ENCODE assay signal across 21 mouse cellular contexts in the genomic region with DNA sequence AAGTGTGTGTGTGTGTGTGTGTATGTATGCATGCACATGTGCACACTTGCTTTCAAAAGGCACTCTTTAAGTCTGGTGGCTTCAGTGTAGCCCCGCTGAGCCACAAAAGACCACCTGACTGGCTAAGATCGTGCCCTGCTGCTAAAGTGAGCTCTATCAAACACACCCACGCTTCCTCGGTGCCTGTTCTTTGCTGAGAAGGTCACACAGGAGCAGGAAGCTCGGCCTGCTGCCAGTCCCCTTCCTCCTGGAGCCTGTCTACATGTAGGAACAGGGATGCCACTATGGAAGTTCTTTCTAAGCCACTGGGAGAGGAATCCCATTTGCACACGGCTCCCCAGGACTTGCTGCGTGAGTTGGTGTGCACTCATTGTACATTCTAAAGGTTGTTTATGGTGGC. TPM values are rescaled to one million over a fixed set of nuclear protein-coding genes. Genes with fewer than 3 reads are reported as not detected.
DNase-seq lines count a peak whose midpoint lies in the region; ATAC-seq and TF ChIP-seq lines count a peak whose summit lies in the region.
"Had no signal": no experiment of that assay in that cellular context is flagged by ENCODE, and none has a peak within 500 bp of the region (broad histone marks: within the 10 kb centered on the region; RNA-seq: fewer than 3 reads in every experiment).

No protein-coding gene starts in this region.

- peak; percentile 8 for DNase-seq in gastrocnemius, adult 2 months
- no peak for DNase-seq in gastrocnemius, postnatal 14 days
- peak; percentile 56 for DNase-seq in kidney, adult 2 months
- DNase-seq in kidney, adult 9 months: peak; percentile 36
- DNase-seq in lung, postnatal 36 days: peak; percentile 49
- DNase-seq in cerebellum, adult 8-10 months: no peak
- DNase-seq: cerebellum, adult 11-12 months; cerebellum, postnatal 25 days; forebrain, postnatal 0 days; retina, postnatal 1 day; thymus, adult 2 months had no signal

- no peaks in the 10 kb centered on the region for H3K27me3 ChIP-seq in kidney, adult 2 months (replicated peaks; ENCODE audit: control insufficient read depth, insufficient read depth, low read length)
- peaks cover 7% of the 10 kb centered on the region; the same call in 1 of the 2 replicates for H3K27me3 ChIP-seq in kidney, embryonic 15.5 days
- H3K27me3 ChIP-seq: CH12.LX; heart, embryonic 15.5 days; hindbrain, embryonic 12.5 days had no signal

- WGBS in kidney, adult 2 months: 58% methylated on average over 7 of the region's 7 CpGs
- 76% methylated on average over 7 of the region's 7 CpGs for WGBS in kidney, embryonic 15.5 days

- no peak overlapping the region for H3K27ac ChIP-seq in gastrocnemius, adult 2 months
- H3K27ac ChIP-seq in kidney, adult 2 months (ENCODE audit: insufficient read depth, low read depth, low read length): no peak overlapping the region
- no peak overlapping the region for H3K27ac ChIP-seq in kidney, embryonic 15.5 days
- H3K27ac ChIP-seq: forebrain, embryonic 10.5 days; heart, embryonic 15.5 days; hindbrain, embryonic 12.5 days; limb, embryonic 12.5 days; liver, embryonic 14.5 days had no signal

- no peak overlapping the region for H3K4me3 ChIP-seq in gastrocnemius, adult 2 months
- H3K4me3 ChIP-seq in kidney, adult 2 months (ENCODE audit: insufficient read depth, low read depth, low read length): no peak overlapping the region
- H3K4me3 ChIP-seq in kidney, embryonic 15.5 days (replicated peaks): no peak overlapping the region
- H3K4me3 ChIP-seq: forebrain, embryonic 10.5 days; heart, embryonic 15.5 days; hindbrain, embryonic 12.5 days; limb, embryonic 12.5 days had no signal

- no peak for ATAC-seq in kidney, embryonic 15.5 days (replicated peaks; ENCODE audit: low FRiP score)
- ATAC-seq: forebrain, postnatal 0 days; inflammation-experienced regulatory T-cells, adult 6 months had no signal

- H3K9me3 ChIP-seq in kidney, embryonic 15.5 days (replicated peaks): no peaks in the 10 kb centered on the region
- H3K9me3 ChIP-seq: heart, embryonic 15.5 days; hindbrain, embryonic 12.5 days had no signal

- no peaks in the 10 kb centered on the region for H3K4me1 ChIP-seq in kidney, adult 2 months (ENCODE audit: control insufficient read depth, insufficient read depth, low read length)
- no peaks in the 10 kb centered on the region for H3K4me1 ChIP-seq in kidney, embryonic 15.5 days
- H3K4me1 ChIP-seq: heart, embryonic 15.5 days; hindbrain, embryonic 12.5 days had no signal

- TF ChIP-seq POLR2A in kidney, adult 2 months (IDR thresholded peaks at IDR 0.05; ENCODE audit: low read depth, low read length): no peak

- H3K4me2 ChIP-seq in kidney, embryonic 15.5 days: no peak overlapping the region
- H3K4me2 ChIP-seq: heart, embryonic 15.5 days; hindbrain, embryonic 12.5 days; limb, embryonic 12.5 days had no signal

- intact Hi-C loops in gastrocnemius, adult 2 months (cut with DNase I): no loop called here
- intact Hi-C loops in gastrocnemius, postnatal 14 days (cut with DNase I; ENCODE audit: low total_unique reads): no loop called here

- no peak overlapping the region for H3K9ac ChIP-seq in kidney, embryonic 15.5 days
- H3K9ac ChIP-seq: forebrain, postnatal 0 days; heart, embryonic 15.5 days; hindbrain, embryonic 12.5 days; limb, embryonic 12.5 days; liver, embryonic 14.5 days had no signal

- no peaks in the 10 kb centered on the region for H3K36me3 ChIP-seq in kidney, adult 2 months (ENCODE audit: control insufficient read depth, insufficient read depth, low read length)
- no peaks in the 10 kb centered on the region for H3K36me3 ChIP-seq in kidney, embryonic 15.5 days
- H3K36me3 ChIP-seq: forebrain, embryonic 10.5 days; heart, embryonic 15.5 days; hindbrain, embryonic 12.5 days; limb, embryonic 12.5 days had no signal

- no peak for TF ChIP-seq CTCF in gastrocnemius, adult 2 months (IDR thresholded peaks at IDR 0.05)
- no peak for TF ChIP-seq CTCF in kidney, adult 2 months (conservative IDR thresholded peaks at IDR 0.05; ENCODE audit: insufficient read depth, insufficient read length, low read depth, low read length)

RNA-seq across cellular contexts. Expression of gene Ccdc60, which starts 42.1 kb away (rescaled TPM):
- total RNA-seq in gastrocnemius, adult 2 months (2021): not detected
- total RNA-seq in gastrocnemius, postnatal 14 days (2021): not detected
- polyA plus RNA-seq in kidney, adult 2 months (2012; rRNA removed): 0.08 and 0.14 TPM in 2 replicates
- polyA plus RNA-seq in kidney, embryonic 15.5 days (2015; fragmentation: Nextera tagmentation; extraction: Ambion mirVana): 0.62 and 0.74 TPM in 2 replicates
- total RNA-seq: CH12.LX; granulocyte monocyte progenitor cell, adult 5-6 weeks; MEL had no signal

Comparison
In these comparisons a context has a peak if more than half of its experiments do, and no peak if none do; other contexts are left out.
1. DNase-seq: peak in gastrocnemius, adult 2 months (single experiment), kidney, adult 2 months (single experiment), kidney, adult 9 months (single experiment) and lung, postnatal 36 days (single experiment); none in gastrocnemius, postnatal 14 days (single experiment) and cerebellum, adult 8-10 months (single experiment).